Mouse (Mus musculus): ENCODE results near the gene Gm17359.

- TF ChIP-seq POLR2A (IDR thresholded peaks at IDR 0.05; ENCODE audit: control insufficient read depth, low read depth, low read length), result no peak
- TF ChIP-seq CTCF (IDR thresholded peaks at IDR 0.05; ENCODE audit: control insufficient read depth, insufficient read depth, insufficient replicate concordance, low read depth, low read length), result no peak
Measured at GRCm38 (mm10) chr3:79440976-79441491, 104.6 kb downstream of the Gm17359 start.

Measured in testis, adult 2 months (tissue).